Mouse (Mus musculus) neutrophil, adult 59 days (primary cell): Measurements from ENCODE around the gene Cry2. TPM values are rescaled to one million over a fixed set of nuclear protein-coding genes. Genes with fewer than 3 reads are reported as not detected.

ENCODE experiments used
- total RNA-seq, 2 experiments: library from RNA; stranded (reverse); gene quantifications; 1 replicate in 1 of 2; 2 replicates in 1 of 2; pipeline ENCODE4 v1.2.4; 2023

Cry2 gene
- total RNA-seq, result 10 to 100 TPM; 15.5 to 17.2 TPM

GRCm38 (mm10) chr2:92433578-92434374 lies at the start of gene Cry2:
Gene Cry2, minus strand, starts transcription at chr2:92434043.

DNA sequence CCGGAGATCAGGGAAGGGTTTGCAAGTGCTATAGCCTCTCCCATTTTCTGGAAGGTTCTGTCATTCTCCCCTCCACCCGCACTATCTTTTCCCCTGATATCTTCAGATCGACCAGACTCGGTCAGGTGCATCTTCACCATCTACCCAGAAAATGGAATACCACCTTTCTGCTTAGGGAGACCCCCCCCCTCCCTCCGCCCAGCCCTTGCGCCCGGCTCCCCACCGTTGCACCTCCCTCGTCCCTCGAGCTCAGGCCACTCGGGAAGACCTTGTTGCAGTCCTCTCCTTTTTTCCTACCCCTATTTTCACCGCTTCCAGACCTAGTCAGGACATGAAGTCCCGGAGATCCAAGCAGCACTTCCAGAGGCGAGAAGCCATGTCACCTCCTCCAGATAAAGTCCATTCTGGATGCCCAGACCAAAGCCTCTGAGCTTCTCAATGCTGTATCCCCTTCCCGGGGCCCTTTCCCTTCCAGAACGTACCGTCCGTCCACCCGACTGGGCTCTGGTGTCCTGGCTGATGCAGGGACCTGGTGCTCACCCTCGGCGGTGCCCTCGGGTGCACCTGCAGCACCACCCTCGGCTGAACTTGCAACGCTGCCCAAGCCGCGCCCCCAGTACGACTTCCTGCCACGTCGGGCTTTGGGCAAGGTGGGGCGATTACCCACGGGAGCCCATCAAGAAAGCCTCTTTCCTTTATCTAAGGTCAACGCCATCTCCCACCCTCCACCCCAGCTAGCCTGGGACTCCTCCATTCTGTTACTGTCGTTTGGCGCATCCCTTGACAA lies 26.3 kb upstream of the Cry2 start, which contains the start of gene Slc35c1:
Gene Slc35c1 (minus strand): TSS at position 618 of the 787 bp plus-strand sequence.

GRCm38 (mm10) chr2:92401091-92401561 lies 32.7 kb downstream of the Cry2 start, which contains the start of gene Mapk8ip1:
Gene Mapk8ip1, minus strand, starts transcription at chr2:92401263.

GRCm38 (mm10) chr2:92381901-92382588 lies 51.8 kb downstream of the Cry2 start, which contains the start of gene 1700029I15Rik:
Gene 1700029I15Rik, plus strand, starts transcription at chr2:92382538.

DNA sequence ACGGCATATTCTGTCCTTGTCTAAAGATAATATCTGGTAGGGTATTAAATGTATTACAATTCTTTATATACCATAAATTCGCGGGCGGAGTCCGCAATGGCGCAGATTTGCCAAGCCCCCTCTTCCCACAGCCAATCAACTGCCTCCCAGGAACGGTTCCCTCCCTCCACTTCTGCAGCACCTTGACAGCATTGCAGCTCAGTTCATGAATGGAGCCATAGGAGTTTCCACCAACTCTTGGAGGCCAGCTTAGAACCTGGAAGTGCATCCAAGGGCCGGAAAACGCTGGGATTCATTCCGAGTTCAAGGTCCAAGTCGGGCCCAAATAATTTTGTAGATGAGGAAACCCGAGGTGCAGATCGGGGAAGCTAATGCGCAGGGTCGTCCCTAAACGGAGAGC lies 59.3 kb downstream of the Cry2 start, which contains the start of the genes Pex16 and Large2:
Gene Pex16 (plus strand): TSS at position 163 of the 400 bp plus-strand sequence.
Gene Large2 (minus strand): TSS at position 356 of the 400 bp plus-strand sequence.

Other genes starting within 250 kb of the Cry2 start
- 10 to 100 TPM; 23.3 to 25.9 TPM for gene Pex16, start 59.4 kb downstream of the Cry2 start, total RNA-seq
- not detected for gene Large2, start 59.2 kb downstream of the Cry2 start, total RNA-seq
- gene 1700029I15Rik, start 51.5 kb downstream of the Cry2 start, total RNA-seq, result 1 to 10 TPM; 1.8 to 2.3 TPM
- under 1 TPM; 0.56 to 0.99 TPM for gene Mapk8ip1, start 32.8 kb downstream of the Cry2 start, total RNA-seq
- gene Slc35c1, start 26.5 kb upstream of the Cry2 start, total RNA-seq, result 10 to 100 TPM; 35.6 to 36.2 TPM
- 1 to 10 TPM; 1.1 to 1.2 TPM for gene Chst1, start 165.7 kb upstream of the Cry2 start, total RNA-seq